Mouse (Mus musculus) heart, adult 2 months (tissue): ENCODE measurements around the gene Slc25a19.

Experiments
- CTCF ChIP-seq: fragments of 200-600 bp; IDR thresholded peaks from 2 replicates; pipeline ENCODE4 v1.8.1; 2022; ENCODE audit warnings: antibody characterized with exemption, mild to moderate bottlenecking, moderate library complexity
- POLR2A ChIP-seq: fragments of 200-500 bp; IDR thresholded peaks from 2 replicates; pipeline ENCODE4 v1.6.1; 2011; ENCODE audit warnings: mild to moderate bottlenecking, low read depth, low read length, control low read depth; ENCODE audit not compliant: insufficient read depth

DNA sequence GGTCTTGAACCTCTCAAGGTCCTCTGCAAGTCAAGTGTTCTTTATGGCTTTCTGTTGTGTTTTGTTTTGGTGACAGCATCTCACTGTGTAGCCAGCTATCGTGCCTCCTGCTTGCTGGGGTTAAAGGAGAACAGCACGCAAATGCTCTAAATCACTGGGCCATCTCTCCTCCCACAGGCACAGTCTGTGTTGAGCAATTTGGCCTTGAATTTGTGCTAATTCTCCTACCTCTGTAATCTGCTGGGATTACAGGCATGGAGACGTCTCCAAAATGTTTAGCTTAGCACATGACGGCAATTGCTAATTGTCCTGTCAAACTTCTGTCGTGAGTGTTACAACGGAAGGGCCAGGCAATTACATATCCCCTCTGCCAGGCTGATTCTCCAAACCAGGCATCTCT lies 16.9 kb downstream of the Slc25a19 start:
- TF ChIP-seq POLR2A, result no peak
- no peak for TF ChIP-seq CTCF
